Mouse (Mus musculus): Measurements from ENCODE around the gene Tppp3. TPM values are rescaled to one million over a fixed set of nuclear protein-coding genes. Genes with fewer than 3 reads are reported as not detected.

Gene Tppp3
- total RNA-seq, 2 experiments from 2014 or later: 88.4 to 89.4 TPM

DNA sequence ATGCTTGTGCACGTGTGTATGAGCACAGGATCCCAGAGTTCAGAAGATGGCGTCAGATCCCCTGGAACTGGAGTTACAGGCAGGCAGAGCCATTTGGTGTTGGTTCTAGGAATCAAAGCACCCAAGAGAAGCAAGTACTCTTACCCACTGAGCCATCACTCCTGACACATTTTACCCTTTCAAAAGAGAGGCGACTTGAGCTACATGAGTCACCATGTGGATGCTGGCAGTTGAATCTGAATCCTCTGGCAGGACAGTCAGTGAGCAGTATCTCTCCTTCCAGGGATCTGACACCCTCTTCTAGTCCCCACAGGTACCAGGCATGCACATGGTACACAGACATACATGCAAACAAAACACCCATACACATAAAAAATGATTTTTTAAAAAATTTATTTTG is 16.8 kb upstream of the Tppp3 start:
- no peak for DNase-seq (ENCODE audit: low spot score in 2 of 2)

DNA sequence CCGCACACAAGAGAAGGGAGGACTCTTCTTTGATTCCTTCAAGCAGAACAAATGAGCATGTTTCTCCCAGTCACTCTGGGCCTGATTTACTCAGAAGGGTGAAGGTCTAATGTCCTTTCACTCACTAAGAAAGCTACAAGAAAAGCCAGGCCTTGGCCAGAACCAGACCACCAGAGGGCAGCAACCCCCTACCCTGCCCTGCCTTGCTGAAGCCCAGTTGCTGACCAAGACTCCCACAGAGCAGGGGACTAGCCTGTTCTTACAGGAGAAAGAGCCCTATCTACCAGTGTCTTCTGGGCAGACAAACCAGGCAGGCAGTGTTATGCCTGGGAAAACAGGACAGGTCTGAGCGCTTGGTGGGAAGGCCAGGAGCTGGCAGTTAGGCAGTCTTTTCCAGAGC is 13.1 kb upstream of the Tppp3 start:
- no peak for DNase-seq (ENCODE audit: low spot score in 2 of 2)

DNA sequence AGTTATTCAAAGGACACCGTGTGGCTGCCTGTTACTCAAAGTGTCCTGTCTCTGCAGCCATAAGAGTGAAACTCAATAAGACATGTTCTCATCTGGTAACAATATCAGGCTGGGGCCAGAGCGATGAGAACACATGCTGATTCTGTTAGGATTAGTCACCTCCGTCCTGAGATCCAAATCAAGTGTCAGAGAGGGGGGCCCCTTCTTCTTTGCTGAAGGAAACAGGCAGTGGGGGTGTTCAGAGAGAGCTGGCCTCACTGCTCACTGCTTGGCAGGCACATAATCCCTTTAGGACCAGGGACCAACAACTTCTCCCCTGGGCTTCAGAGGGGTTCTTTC is 12.7 kb upstream of the Tppp3 start:
- no peak for DNase-seq (ENCODE audit: low spot score in 2 of 2)

DNA sequence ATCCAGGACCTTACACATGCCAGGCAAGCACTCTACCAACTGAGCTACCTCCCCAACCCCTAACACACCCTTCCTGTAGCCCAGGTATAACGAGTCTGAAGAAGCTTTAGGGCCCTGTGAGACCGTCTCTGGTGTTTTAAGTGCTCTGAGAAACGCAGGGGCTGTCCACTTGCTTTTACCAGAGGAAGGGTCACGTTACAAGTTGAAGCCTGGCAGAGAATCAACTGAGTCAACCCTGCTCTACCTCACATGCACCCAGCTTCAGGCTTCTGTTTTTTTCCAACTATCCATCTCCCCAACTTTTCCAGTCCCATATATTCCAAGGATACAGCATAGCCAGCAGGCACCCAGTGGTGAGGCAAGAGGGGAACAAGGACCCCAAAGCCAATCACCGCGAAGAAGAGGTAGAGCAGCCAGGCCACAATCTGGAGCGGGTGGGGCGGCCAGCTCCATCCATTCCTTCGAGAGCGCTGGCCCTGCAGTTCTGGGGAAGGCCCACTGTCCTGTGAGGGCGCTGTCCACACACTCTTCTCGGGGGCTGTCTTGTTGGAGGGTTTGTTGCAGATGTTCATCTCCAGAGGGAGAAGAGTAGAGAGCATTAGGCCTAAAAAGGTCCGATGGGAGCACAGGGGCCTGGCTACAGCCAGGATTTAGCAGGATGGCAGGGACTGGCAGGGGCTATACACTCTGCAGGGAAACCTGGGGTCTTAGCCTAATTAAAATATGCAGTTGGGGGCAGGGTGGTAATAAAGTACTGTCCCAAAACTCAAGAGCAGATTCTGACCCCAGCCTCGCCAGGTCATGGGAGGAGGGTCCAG is 12.1 kb upstream of the Tppp3 start:
- DNase-seq (ENCODE audit: low spot score in 2 of 2): no peak

DNA sequence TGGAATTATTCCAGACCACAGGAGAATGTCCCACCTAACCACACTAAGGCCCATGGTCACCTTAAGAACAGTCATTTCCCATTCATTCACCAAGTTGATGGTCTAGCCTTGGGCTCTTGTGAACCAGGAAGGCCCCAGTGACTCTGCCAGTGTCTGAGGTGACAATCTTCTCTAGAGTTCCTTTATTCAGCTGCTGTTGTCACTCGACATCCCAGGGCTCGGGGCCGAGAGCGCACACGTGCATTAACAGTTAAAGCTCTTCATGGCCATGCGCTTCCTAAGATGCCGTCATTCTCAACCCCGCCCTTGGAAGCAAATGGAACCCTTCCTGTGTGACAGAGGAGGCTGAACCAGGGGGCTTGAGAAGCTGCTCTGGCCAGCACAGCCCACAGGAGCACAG is 10.8 kb upstream of the Tppp3 start:
- DNase-seq (ENCODE audit: low spot score in 2 of 2): no peak

DNA sequence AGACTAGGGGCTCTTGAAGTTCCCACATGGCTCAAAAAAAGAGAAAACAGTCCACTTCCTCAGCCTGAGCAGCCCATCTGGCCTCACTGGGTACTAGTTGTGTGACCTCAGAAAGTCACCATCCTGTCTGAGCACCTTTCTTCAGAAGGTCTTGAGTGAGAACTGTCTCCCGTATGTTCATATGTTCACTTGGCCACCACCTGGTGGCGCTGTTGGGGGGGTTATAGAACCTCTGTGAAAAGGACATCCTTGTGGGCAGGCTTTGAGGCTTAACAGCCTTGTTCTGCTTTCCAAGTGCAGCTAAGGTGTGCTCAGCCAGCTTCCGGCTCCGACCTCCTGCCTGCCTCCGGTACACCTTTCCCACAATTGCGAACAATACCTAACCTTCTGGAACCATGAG is 10.1 kb upstream of the Tppp3 start:
- DNase-seq (ENCODE audit: low spot score in 2 of 2): no peak

DNA sequence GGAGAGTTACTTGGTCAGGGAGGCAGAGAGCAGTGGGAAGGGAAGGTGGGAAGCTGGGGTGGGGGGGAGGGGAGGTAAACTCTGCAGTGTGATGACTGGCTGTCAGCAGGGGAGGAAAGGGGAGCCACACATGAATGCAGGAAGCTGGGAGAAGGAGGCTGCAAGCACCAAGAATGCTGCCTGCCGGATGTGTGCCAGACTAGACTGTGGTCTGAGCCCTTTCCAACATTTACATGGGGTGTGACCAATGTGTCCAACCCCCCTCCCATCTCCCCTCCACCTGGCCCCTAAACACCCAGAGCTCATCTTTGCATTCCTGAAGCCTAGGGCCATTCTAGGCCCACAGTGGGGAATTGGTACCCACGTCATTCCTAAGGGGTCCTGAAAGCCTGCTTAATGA is 9.7 kb upstream of the Tppp3 start:
- DNase-seq (ENCODE audit: low spot score in 2 of 2): no peak

DNA sequence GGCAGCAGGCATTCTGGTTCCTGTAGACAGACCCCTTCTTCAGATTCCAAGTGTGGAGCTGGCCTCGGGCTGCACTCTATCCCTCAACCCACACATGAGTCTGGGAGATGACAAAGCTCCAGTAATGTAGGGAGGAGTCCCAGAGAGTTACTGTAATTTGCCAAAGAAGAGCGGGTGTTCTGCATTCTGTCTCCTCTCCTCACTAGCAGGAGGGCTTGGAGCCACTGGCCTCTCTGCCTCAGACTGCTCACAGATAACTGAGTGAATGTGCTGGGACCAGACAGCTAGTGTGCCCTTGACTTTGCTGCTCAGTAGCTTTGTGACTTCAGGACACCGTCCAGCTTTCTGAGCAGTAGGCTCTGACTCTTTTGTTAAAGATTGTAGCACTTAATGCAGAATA is 6.5 kb upstream of the Tppp3 start:
- DNase-seq (ENCODE audit: low spot score in 2 of 2): no peak

DNA sequence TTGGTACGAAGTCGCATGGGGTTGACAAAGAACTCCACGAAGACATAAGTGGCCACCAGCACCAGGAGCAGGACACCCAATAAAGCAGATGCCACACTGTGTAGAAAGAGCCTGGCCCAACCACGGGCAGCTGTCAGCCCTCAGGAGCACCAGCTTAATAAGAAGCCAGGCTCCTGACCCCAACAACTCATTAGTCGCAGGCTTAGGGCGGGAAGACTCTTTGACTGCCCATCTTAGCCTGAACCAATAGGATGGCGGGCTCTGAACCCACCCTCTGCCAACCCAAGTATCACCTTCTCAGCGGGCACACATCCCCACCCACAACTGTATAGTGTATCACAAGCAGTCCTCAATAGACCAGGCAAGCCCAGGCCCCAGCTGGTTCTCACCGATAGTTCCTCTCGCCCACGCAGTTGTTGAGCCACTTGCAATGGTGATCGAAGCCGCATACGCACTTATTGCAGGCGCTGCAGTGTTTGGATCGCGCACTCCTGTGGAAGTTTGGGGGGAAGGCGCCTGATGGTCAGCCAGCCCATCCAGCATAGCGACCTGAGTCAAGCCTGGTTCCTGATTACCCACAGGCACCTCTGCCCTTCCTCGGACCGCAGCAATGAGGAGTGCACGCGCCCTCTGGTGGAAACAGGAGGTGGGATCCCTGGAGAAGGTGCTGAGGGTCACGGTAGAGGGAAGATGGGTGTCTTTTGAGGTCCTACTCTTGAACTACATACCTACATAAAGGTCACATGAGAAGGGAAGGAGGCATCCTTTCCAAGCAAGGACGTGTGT is 5.5 kb upstream of the Tppp3 start:
- no peak for DNase-seq (ENCODE audit: low spot score in 2 of 2)

DNA sequence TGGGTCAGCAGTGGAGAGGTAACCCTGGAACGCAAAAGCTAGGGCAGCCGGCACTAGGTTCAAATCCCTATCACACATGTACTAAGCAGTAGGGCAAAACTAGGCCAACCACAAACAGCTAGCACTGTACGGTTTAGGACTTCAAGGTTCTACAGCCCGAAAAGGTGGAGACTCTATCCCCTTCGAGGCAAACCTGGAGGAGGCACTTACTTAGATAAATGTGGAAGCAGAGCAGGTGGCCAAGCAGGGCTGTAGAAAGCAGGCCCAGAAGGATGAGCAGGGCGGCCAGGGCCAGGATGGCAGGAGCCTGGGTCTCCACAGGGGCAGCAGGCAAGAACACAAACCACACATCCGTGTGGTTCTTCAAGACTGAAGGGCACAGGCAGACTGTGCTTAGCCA is 4.8 kb upstream of the Tppp3 start:
- no peak for DNase-seq (ENCODE audit: low spot score in 2 of 2)

DNA sequence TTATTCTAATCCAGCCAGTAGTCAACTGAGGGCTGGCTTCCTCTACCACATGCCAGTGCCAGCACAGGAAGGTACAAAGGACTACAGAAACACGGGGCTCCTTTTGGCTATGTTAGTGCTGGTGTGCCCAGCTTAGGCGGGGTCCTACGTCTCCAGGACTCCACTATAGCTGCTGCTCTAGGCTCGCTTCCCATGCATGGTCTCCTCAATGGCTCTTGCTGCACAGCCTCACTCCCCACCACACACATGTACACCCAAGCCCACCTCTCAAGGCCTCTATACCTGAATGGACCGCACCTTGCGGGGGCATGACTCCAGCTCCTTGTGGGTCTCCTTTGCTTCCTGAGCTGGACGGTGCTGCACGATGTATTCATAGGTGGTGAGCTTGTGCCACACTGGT is 4.4 kb upstream of the Tppp3 start:
- DNase-seq (ENCODE audit: low spot score in 2 of 2): no peak

DNA sequence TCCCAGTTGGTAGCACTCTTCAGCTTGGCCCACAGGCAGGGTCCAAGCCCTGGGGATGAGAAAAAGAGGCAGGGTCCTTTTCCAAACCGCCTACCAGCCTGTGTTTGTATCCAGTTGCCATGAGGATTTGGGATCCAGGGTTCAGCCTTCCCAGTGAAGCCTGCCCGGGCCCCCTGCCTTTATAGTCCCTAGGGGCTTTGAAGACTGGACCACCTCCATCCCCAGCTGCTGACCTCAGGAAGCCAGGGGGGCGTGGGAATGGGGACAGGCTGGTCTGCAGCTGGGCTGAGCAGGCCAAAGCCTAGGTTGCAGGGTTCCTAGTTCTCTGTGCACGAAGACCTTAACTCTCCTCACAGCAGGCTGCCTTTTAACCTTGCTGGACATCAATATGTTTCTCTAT is 3.9 kb upstream of the Tppp3 start:
- DNase-seq (ENCODE audit: low spot score in 2 of 2): no peak

DNA sequence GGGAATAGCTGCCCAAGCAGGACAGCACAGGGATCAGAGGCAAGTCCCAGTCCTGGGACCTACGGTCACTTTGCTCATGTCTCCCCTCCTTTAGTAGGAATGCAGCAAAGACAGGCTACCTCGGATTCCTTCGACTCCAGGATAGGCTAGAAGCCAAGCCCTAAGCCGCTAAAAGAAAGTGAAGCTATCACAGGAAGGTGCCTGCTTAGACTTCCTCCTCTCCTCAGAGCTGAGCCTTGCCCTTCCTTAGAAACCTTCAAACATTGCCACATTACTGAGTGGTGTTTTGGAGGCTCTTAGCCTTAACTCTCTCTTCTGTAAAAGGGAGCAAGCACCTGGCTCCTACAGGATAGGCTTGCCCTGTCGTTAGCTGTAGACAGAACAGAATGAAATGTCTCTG is 3.4 kb upstream of the Tppp3 start:
- DNase-seq (ENCODE audit: low spot score in 2 of 2): no peak

DNA sequence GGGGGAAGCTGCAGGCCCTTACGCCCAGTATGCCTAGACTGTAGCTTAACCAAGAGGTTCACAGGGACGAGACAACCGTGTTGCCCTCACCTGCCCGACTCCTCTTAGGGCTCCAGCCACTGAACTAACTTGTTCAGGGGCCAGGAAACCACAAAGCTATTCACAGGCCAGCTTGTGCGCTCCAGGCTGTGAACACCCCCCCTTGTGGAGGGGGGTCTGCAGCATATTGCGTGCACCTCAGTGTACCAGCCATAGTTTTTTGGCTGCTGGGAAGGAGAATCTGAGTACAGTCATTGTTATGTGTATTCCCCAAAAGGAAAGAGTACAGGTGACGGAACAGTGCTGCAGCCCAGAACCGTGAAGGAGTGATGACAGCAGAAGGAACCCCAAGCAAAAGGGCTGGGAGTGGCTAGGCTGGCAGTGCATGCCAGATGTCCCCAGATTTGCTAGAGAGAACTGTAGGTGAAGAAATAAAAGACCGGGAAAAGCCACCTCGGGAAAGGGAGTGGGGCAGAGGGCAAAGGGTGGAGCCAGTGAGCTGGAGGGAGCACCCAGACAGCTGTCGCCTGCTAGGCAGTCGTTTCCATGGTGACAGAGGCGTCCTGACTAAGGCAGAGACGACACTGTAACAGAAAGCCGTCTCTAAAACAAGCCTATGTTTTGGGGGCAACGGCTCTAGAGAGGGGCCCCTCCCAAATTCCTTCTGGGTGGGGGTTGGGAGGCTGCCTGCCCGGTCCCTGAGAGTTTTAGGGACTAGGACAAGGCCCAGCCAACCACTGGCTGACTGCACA is 2.7 kb upstream of the Tppp3 start:
- DNase-seq (ENCODE audit: low spot score in 2 of 2): no peak

DNA sequence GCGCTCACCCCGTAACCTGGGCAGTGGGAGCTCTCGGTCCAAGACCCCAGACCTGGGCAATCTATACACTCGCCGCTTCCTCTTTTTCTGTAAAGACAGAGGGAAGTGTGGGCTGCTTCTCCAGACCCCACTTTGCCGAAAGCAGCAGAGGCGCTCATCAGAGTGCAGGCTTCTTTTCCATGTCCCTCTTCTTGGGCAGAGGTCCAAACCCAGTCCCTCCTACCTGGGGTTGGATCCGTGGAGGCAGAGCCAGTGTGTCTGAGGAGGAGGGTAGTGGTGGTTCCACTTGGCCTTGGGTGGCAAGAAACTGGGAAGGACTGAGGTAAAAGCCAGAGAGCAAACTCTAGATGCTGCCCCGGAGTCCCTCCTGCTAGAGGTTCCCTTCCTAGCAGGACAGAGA is 1.7 kb upstream of the Tppp3 start:
- DNase-seq (ENCODE audit: low spot score in 2 of 2): no peak

DNA sequence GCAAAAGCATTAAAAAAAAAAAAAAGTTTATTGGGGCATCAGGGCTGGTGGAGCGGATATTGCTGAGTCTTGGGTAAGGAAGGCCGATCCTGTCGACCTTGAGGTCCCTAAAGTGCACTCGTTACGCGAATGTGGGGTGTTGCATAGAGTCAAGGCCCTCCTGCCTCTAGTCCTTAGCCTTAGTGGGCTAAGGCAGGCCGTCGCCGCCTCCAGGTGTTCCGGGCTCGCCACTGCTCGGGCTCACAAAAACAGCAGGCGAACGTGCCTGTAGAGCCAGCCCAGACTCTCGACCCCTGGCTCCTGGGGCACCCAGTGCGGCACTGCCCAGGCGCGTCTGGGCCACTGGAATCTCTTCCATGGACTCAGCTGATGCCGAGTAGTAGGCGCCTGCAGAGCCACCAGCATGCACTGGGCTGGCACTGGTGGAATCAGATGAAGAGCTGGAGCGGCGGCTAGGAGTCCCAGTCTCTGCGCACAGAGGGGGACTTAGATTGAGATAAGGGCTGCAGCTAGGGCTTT is 1.1 kb upstream of the Tppp3 start:
- DNase-seq (ENCODE audit: low spot score in 2 of 2): no peak

DNA sequence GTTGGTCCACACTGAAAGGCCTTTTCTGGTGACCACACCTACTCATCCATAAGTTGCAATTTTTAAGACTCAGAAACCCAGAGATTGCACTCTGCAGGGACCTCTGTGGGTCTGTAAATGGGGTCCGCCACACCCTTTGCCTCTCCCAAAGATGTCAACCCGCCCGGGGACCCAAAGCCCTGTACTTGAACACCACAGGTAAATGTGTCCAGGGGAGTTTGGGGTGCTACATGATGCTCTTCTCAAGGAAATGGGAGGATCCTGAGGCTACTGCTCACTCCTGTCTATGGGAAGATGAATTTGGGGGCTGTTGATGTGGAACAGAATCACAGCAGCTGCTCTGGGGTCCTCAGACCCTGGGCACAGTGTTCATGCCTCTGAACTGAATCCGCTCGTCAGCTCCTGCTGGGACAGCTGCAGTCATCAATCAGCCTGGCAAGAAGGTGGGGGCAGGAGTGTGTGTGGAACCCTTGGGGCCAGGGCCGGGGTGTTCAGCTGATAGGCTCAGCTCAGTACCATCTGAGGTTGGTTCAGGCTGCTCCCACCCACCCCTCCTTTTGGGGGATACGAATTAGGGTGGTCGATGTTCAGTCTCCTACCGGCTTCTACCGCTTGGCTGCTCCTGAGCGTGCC is 529 bp downstream of the Tppp3 start:
- no peak for DNase-seq (ENCODE audit: low spot score in 2 of 2)

DNA sequence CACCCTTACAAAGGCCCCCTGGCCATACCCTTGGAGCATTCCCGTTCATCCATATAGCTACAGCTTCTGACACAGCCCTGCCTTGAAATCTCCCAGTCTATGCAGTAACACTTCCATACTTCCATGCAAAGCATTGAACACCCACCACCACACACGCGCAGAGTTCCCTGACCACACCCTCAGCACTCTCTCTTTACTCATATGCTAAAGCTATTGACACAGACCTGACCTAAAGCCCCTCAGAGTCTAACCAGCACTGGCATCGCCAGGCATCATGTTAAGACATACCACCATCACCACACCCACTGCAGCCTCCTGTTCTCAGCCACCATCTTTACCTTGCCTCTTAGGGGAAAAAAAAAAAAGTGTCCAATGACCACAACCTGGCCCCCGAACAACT is 1.1 kb downstream of the Tppp3 start:
- DNase-seq (ENCODE audit: low spot score in 2 of 2): no peak

DNA sequence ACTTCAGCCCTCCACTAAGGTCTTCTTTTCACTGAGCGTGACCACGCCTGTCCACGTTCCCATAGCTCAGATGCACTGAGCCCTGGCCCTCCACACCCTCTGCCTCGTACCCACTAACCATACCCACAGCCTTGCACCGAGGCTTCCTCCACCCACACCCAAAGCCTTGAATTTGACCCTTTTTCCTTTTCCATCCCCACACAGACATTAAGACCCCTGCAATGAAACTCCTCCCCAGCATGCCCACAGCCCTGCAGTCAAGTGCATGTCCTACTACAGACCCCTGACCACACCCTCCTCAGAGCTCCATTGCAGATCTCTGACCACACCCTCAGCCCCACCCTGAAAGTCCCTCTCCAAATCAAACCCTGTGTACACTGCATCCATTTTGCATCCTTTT is 1.5 kb downstream of the Tppp3 start:
- DNase-seq (ENCODE audit: low spot score in 2 of 2): no peak

DNA sequence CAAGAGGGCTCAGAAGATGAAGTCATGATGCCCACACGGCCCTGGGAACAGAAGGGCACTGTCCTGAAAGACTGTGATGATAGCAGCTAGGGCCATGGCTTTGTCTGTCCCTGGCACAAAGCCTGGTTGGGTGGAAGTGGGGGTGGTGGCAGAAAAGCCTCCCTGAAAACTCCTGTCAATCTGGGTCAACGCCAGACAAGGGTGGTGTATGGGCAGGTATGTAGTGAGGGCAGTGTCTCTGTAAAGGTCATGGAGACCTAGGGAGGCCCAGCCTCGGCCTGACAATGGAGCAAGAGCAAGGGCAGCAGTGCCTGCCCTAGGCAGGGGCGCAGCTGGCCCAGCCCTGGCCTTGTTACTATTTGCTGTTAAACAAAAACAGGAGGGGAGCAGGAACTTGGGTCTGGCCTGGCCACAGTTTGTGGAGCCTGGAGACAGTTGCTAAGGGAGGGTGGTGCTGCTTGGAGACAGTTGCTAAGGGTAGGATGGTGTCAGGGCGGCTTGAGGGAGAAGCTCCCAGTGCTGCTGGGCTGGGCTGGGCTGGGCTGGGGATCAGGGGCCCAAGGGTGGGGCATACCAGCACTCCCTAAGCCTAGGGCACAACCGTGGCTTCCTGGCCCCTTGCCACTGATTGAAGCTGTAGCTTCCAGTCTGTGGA is 2.2 kb downstream of the Tppp3 start:
- no peak for DNase-seq (ENCODE audit: low spot score in 2 of 2)
